Mouse (Mus musculus) adrenal gland, adult 18-20 months (tissue): ENCODE results near the gene Spag17. TPM values are rescaled to one million over a fixed set of nuclear protein-coding genes. Genes with fewer than 3 reads are reported as not detected.

Source experiments
- DNase-seq, 2 experiments: peaks; one replicate each; pipeline ENCODE4 v3.0.0; 2021 to 2022; ENCODE audit warnings: low spot score in 2 of 2
- total RNA-seq, 2 experiments: library from RNA; stranded (reverse); gene quantifications; 1 replicate in 1 of 2; 2 replicates in 1 of 2; pipeline ENCODE4 v1.2.3; 2021

The Spag17 gene
- total RNA-seq, 2 experiments from 2014 or later: not detected

DNA sequence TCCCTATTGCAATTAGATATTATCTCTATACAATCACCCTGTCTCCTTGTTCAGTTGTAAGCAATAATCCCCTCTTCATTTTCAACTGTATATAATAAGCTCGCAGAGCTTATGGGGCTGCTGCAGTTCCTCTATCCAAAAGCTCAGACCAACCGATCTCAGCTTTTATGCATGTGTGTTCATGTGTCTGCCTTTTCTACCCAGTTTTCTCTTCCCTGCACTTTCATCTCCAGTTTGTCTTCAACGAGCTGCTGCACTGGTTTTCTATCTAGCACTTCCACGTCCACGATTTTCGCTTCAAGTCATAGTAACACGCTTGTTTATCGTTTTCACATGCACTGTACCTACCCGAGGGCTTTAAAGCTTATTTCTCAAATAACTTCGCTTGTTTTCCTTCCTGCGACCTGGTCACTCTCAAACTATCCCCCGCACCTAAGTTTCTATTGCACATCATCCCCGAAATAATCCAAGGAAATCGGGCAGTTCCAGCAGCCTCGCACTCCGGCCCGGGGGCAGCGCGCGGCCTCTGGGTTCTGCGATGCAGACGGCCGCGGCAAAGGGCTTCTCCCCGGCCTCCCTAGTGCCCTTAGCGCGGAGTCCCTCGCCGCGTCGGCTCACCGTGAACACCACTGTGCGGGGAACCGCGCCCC, 276.6 kb downstream of the Spag17 start:
- no peak for DNase-seq

DNA sequence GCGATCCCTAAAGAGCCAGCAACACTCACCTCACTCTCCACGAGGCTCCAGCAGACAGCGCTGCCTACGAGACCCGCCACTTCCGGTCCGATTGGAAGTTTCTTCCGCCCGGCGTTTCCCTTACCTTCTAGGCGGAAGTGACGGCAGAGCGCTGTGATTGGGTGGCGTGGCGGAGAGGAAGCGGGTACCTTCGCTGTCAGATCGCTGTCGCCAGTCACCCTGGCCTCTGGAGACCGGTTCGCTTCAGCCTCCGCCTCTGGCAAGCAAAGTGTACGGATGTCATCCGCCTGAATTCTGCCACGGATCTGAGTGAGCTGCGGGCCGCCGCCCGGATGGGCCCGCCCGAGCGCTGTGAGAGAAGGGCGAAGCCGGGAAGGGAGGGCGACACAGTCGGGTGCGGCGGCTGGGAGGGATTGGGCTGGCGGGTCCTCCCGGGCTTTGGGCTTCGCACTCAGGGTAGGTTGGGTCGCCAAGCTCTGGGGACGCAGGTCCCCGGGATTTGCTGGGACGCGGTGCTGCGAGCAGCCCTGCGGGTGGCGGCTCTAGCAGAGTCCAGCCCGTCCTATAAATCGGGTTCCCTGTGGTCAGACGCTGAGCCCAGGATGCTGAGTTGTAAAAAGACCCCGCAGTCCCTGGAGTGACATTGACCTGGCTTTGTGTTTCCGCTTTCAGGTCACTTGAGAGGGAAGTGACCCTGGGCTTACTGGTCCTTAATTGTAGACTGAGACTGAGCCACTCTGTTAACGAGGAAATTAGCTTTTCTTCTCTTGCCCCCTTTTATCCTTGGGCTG, 277.3 kb downstream of the Spag17 start, which contains the start of the genes Gdap2 and Wdr3:
Gene Gdap2 (plus strand): TSS at position 67 of the 791 bp plus-strand sequence.
Gene Wdr3 (minus strand): TSS at position 93 of the 791 bp plus-strand sequence.
- DNase-seq: peak; percentile 90 to 92

DNA sequence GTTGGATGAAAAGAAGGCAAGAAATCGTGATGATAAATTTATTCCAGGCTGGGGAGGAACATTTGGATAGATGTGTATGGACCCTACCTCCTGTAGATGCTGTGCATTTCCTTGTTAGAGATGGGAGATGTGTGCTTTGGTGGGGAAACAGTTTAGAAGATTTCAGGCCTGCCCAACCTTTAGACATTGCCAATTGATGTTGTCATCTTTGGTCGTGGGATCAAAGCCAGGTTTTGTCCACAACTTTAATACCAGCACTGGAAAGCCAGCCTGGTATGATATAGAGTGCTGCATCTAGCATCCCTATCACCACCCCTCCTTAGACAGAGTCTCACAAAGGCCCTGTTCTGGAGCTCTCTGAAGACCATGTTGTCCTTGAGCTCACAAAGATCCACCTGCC, 278.4 kb downstream of the Spag17 start:
- DNase-seq: no peak

DNA sequence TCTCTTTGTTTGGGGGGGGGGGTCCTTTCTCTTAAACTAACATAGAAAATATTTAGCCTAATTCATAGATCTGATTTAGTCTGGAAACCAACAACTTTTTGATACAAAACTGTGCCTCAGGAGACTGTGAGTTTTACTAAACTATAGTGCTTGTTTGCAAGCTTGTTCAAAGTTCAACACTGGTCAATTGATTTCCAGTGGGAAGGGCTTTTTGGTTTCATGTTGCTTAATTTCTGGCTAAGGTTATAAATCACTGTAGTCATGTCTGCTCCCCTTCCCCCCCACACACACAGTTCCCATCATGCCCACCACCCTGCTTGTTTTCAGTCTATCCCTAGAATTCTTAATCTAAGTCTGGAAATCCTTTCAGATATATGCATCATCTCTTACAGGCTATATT, 279.8 kb downstream of the Spag17 start:
- no peak for DNase-seq

DNA sequence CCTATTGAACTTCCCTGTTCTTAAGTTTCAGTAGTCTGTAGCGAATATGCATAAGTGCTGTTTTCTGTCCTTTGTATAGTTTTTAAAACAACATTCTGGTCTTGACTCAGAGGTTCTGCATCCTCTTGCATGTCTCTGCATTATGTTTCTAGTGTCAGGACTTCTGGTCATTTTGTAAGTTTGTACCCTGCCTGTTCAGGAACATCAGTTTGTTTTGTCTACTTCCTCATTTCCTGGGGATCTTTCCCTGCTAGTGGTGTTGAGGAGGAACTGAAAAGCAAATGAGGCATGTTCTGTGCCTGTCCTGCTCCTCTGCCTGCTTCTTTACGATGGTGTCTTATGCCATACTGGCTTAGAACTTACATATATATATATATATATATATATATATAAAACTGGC, 290.8 kb downstream of the Spag17 start:
- DNase-seq: no peak

DNA sequence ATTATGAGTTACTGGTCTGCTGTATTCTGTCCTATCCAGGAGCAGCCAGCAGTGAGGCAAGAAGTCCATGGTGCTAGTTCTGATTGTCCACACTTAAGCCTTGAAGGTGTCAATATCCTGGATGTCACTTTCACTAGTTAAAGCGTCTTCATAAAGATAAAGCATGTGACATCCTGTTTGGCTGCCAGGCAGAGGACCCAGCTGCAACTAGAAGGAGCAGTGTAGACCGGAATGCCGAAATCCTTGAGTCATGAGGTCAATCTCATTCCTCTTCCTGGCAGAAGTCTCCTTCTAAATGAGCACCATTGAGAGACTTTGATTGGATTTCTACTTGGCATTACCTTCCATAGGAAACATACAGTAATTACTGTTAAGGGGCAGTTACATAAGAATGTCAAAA, 295.3 kb downstream of the Spag17 start:
- no peak for DNase-seq

DNA sequence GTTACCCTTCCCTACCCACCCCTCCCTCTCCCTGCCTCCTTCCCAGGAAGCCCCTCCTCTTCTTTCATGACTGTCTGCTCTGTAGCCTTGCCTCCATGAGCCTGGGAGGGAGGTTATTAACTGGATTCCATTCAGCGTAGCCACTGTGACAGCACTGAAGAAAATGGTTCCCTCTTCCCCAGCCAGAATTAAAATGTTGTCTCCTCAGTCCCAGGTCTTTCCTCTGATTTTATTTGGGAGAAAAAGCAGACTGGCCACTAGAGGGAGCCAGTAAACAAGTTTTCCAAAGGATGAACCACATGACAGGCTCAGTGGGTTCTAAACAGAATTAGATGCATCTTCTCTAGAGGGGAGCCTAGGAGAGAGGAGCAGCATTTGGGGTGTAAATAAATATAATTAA, 304.2 kb downstream of the Spag17 start:
- peak; percentile 28 to 53 for DNase-seq

DNA sequence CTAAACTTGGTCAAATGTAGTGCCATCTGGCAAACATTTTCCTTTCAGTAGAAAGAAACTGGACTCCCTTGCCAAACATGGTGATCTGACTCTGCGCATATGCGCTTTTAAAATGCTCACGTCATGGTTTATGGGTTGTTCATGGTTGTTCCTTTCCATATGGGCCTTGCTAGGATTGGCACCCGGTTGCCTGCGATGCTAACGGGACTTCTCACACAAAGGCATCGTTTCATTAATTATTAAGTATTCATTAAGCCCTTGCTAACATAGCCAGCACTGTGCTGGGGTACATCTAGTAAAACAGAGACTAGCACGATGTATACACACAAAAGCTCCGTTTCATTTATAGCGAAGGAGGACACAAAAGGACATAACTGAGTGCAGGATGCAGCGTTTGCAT, 304.7 kb downstream of the Spag17 start:
- DNase-seq: no peak
